Mouse (Mus musculus) hindbrain, embryonic 15.5 days (tissue): ENCODE measurements around the gene Ppp2r3c. TPM values are rescaled to one million over a fixed set of nuclear protein-coding genes. Genes with fewer than 3 reads are reported as not detected.
A peak's percentile ranks its signal among the peaks of the same experiment; 100 is the strongest.
"Not testable (repeated sequence)": the region's sequence is repeated elsewhere in the genome, so short reads cannot be mapped to it uniquely, and the experiment has no call there.

ENCODE experiments used
- ATAC-seq: fragments of 200-750 bp; cut with Nextera tagmentation; 2 replicates; pipeline ENCODE4 v1.8.0; 2017; ENCODE audit warnings: low read depth, moderate number of reproducible peaks, moderate TSS enrichment; ENCODE audit not compliant: low FRiP score
- H3K27ac ChIP-seq: fragments of 300-500 bp; sonication (generic); replicated peaks from 2 replicates; pipeline ENCODE4 v1.5.1; 2015; ENCODE audit warnings: mild to moderate bottlenecking, inconsistent platforms
- H3K27me3 ChIP-seq: fragments of 300-500 bp; sonication (generic); 2 replicates; pipeline ENCODE4 v1.6.1; 2015; ENCODE audit warnings: control low read depth, inconsistent platforms
- H3K36me3 ChIP-seq: fragments of 300-500 bp; sonication (generic); 2 replicates; pipeline ENCODE4 v1.6.1; 2015; ENCODE audit warnings: control low read depth, inconsistent platforms
- H3K4me1 ChIP-seq: fragments of 300-500 bp; sonication (generic); replicated peaks from 2 replicates; pipeline ENCODE4 v1.6.1; 2015; ENCODE audit warnings: control low read depth, inconsistent platforms
- H3K4me2 ChIP-seq: fragments of 300-500 bp; sonication (generic); 2 replicates; pipeline ENCODE4 v1.6.1; 2015; ENCODE audit warnings: moderate library complexity, mild to moderate bottlenecking, inconsistent platforms
- H3K4me3 ChIP-seq: fragments of 300-500 bp; sonication (generic); 2 replicates; pipeline ENCODE4 v1.5.1; 2015; ENCODE audit warnings: mild to moderate bottlenecking, inconsistent platforms
- H3K9ac ChIP-seq: fragments of 300-500 bp; sonication (generic); 2 replicates; pipeline ENCODE4 v1.6.1; 2015; ENCODE audit warnings: inconsistent platforms
- H3K9me3 ChIP-seq: fragments of 300-500 bp; sonication (generic); 2 replicates; pipeline ENCODE4 v1.6.1; 2016; ENCODE audit warnings: control low read depth, inconsistent platforms
- WGBS: fragments of 180-500 bp; shearing (Covaris S2); methylation state at CpG from one replicate; pipeline ENCODE4 v1.1.7; 2015; 5-methylcytosine and 5-hydroxymethylcytosine counted together
- polyA plus RNA-seq: library from polyadenylated mRNA; unstranded; fragments of >200 nt; fragmentation: Nextera tagmentation; extraction: Ambion mirVana; gene quantifications from 2 replicates; pipeline ENCODE4 v1.2.1, GENCODE M21; 2015

Gene Ppp2r3c
- polyA plus RNA-seq, 1 experiment from 2014 or later = 20.6 TPM

DNA sequence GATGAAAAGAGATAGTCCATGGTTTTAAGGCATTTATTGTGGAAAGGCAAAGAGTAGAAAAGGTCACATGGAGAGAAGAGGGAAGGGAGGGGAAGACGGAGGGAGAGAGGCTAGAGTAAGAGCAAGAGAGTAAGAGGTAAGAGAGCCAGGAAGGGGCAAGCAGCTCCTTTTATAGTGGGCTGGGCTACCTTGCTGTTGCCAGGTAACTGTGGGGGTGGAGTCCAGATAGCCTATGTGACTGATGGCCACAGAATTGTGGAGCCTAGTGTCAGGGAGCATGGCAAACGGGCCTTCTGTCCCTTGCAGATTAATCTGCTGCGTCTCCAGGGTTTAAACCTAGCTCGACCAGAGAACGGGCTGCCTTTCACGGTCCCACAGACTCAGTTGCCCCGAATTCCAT is 9.0 kb upstream of the Ppp2r3c start:
- Histone ChIP-seq H3K4me2 (no peak overlapping the region), H3K36me3 (no peaks in the 10 kb centered on the region), H3K4me1 (no peaks in the 10 kb centered on the region), H3K9ac (no peak overlapping the region), H3K27ac (no peak overlapping the region), H3K9me3 (no peaks in the 10 kb centered on the region), H3K27me3 (no peaks in the 10 kb centered on the region), H3K4me3 (no peak overlapping the region)
- 89% methylated on average over 7 of the region's 7 CpGs for WGBS
- no peak for ATAC-seq

- Histone ChIP-seq H3K36me3 (no peaks in the 10 kb centered on the region), H3K27me3 (no peaks in the 10 kb centered on the region), H3K4me3 (no peak overlapping the region), H3K4me2 (no peak overlapping the region), H3K27ac (no peak overlapping the region), H3K9ac (no peak overlapping the region), H3K4me1 (no peaks in the 10 kb centered on the region), H3K9me3 (no peaks in the 10 kb centered on the region)
- ATAC-seq = no peak
- 78% methylated on average over 8 of the region's 8 CpGs for WGBS
Measured at GRCm38 (mm10) chr12:55309501-55309900, 6.7 kb upstream of the Ppp2r3c start.

- Histone ChIP-seq H3K4me2 (no peak overlapping the region), H3K27me3 (no peaks in the 10 kb centered on the region), H3K4me3 (no peak overlapping the region), H3K9ac (no peak overlapping the region), H3K9me3 (no peaks in the 10 kb centered on the region), H3K4me1 (peaks cover 4% of the 10 kb centered on the region), H3K36me3 (no peaks in the 10 kb centered on the region), H3K27ac (no peak overlapping the region)
- WGBS = 95% methylated on average over 9 of the region's 9 CpGs
- ATAC-seq = no peak
Measured at GRCm38 (mm10) chr12:55308731-55309130, 5.9 kb upstream of the Ppp2r3c start.

GRCm38 (mm10) chr12:55307566-55307965 is 4.8 kb upstream of the Ppp2r3c start:
- no peaks in the 10 kb centered on the region for H3K36me3 ChIP-seq
- H3K9ac ChIP-seq = no peak overlapping the region
- no peaks in the 10 kb centered on the region for H3K9me3 ChIP-seq
- H3K27me3 ChIP-seq = no peaks in the 10 kb centered on the region
- no peak for ATAC-seq
- H3K4me2 ChIP-seq = no peak overlapping the region
- H3K4me1 ChIP-seq = peaks cover 8% of the 10 kb centered on the region
- WGBS = 66% methylated on average over 6 of the region's 6 CpGs
- no peak overlapping the region for H3K4me3 ChIP-seq
- no peak overlapping the region for H3K27ac ChIP-seq

- WGBS = 97% methylated on average over 4 of the region's 4 CpGs
- no peak overlapping the region for H3K4me2 ChIP-seq
- ATAC-seq = no peak
Measured at GRCm38 (mm10) chr12:55306371-55306770, 3.6 kb upstream of the Ppp2r3c start.

DNA sequence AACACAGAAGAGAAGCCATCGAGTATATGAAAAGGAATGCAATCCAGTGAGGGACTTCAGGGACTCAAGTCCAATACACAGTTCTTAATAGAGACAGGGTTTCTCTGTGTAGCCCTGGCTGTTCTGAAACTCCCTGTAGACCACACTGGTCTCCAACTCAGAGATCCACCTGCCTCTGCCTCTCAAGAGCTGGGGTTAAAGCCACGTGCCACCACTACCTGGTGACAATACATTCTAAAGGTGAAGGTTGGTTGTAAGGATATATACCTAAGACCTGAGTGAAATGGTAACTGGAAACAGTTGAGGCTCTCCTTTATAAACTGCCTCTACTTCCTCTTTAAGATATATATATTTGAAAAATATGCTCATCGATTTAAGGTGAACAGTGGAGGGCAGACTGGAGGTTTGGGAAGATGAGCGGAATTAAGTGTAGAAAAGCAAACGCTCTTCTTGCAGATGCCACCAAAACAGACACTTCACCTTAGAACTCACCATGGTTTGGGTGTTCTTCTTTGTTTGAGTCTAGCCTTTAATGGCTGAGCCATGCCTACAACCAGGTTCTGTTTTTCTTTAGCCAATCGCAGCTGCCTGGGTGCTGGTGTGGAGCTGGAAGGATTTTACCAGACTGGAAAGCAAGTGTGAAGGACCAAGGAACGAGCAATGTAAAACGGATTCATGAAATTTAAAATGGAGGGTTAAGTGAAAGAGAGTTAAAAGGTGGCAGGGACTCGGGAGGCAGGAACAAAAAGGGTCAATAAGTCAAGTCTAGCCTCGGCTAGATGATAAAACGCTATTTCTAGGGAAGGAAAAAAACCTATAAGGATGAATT is 1.1 kb downstream of the Ppp2r3c start:
- Histone ChIP-seq H3K27ac (peak overlapping the region; percentile 88), H3K4me2 (peak overlapping the region; percentile 63), H3K9me3 (no peaks in the 10 kb centered on the region), H3K9ac (peak overlapping the region; percentile 56), H3K36me3 (peaks cover 15% of the 10 kb centered on the region), H3K4me1 (peaks cover 34% of the 10 kb centered on the region), H3K4me3 (peak overlapping the region; percentile 58), H3K27me3 (no peaks in the 10 kb centered on the region)
- WGBS = 41% methylated on average over 11 of the region's 11 CpGs
- ATAC-seq = no peak

More at GRCm38 (mm10) chr12:55306371-55306770, 3.6 kb upstream of the Ppp2r3c start:
- no peaks in the 10 kb centered on the region for H3K27me3 ChIP-seq
- no peak overlapping the region for H3K9ac ChIP-seq
- H3K27ac ChIP-seq = no peak overlapping the region
- peaks cover 14% of the 10 kb centered on the region for H3K4me1 ChIP-seq
- no peaks in the 10 kb centered on the region for H3K9me3 ChIP-seq
- no peak overlapping the region for H3K4me3 ChIP-seq
- no peaks in the 10 kb centered on the region for H3K36me3 ChIP-seq

GRCm38 (mm10) chr12:55300820-55301351 is 1.9 kb downstream of the Ppp2r3c start:
- H3K4me3 ChIP-seq = peak overlapping the region; percentile 58
- WGBS = 87% methylated on average over 3 of the region's 3 CpGs
- H3K27ac ChIP-seq = no peak overlapping the region
- H3K4me2 ChIP-seq = peak overlapping the region; percentile 63
- H3K4me1 ChIP-seq = peaks cover 34% of the 10 kb centered on the region
- ATAC-seq = no peak
- H3K36me3 ChIP-seq = peaks cover 20% of the 10 kb centered on the region
- H3K9me3 ChIP-seq = no peaks in the 10 kb centered on the region
- no peaks in the 10 kb centered on the region for H3K27me3 ChIP-seq
- no peak overlapping the region for H3K9ac ChIP-seq

DNA sequence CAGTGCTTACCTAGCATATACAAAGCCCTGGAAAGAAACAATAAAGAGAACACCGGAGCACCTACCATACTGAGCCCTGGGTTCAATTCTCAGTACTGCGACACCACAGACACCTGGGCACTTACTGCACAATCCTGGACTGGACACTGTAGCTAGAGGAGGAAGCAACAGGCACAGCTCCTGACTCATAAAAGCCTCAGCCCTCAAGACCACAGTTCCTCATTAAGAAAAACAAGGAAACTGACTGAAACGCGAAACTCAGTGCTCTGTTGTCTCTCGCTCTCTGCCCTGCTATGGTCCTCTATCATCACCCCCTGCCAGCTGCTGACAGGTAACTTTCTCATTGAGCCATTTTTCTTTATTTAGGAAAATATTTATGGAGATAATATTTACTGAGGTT is 3.5 kb downstream of the Ppp2r3c start, which contains the start of gene 1110008L16Rik:
TSS of gene 1110008L16Rik (plus strand) at position 242 of the 400 bp plus-strand sequence.
- Histone ChIP-seq H3K9ac (no peak within 1 kb of the TSS), H3K36me3 (peaks cover 32% of the 10 kb centered on the region), H3K27me3 (no peaks in the 10 kb centered on the region), H3K9me3 (no peaks in the 10 kb centered on the region), H3K4me2 (no peak within 1 kb of the TSS), H3K4me3 (no peak within 1 kb of the TSS), H3K27ac (no peak within 1 kb of the TSS), H3K4me1 (peaks cover 34% of the 10 kb centered on the region)
- no peak for ATAC-seq
- 92% methylated on average over 5 of the region's 5 CpGs for WGBS

- H3K27ac ChIP-seq = no peak overlapping the region
- H3K4me2 ChIP-seq = no peak overlapping the region
- 96% methylated on average over 9 of the region's 9 CpGs for WGBS
- H3K36me3 ChIP-seq = peaks cover 42% of the 10 kb centered on the region
- ATAC-seq = no peak
- H3K27me3 ChIP-seq = no peaks in the 10 kb centered on the region
- H3K4me1 ChIP-seq = peaks cover 25% of the 10 kb centered on the region
- H3K9me3 ChIP-seq = no peaks in the 10 kb centered on the region
- no peak overlapping the region for H3K4me3 ChIP-seq
- H3K9ac ChIP-seq = no peak overlapping the region
Measured at GRCm38 (mm10) chr12:55298112-55298511, 4.7 kb downstream of the Ppp2r3c start.

DNA sequence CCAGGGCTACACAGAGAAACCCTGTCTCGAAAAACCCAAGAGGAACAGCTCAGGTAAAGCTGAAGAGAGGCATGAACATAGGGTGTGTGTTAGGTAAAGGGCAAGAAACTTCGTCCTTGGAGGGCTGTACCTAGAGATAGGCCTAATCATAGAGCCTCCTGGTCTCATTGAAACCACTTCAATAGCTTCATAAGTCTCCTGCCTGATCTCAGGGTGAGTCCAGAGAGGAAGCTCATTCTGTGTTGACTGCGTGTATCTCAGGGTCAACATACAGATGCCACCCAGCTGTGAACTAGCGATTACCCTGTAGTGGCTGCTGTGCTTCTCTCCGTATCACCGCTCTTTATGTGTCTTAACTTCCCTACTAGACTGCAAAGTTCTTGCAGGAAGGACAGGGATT is 25.2 kb downstream of the Ppp2r3c start:
- H3K4me2 ChIP-seq = not testable (repeated sequence)
- WGBS = 91% methylated on average over 3 of the region's 6 CpGs

DNA sequence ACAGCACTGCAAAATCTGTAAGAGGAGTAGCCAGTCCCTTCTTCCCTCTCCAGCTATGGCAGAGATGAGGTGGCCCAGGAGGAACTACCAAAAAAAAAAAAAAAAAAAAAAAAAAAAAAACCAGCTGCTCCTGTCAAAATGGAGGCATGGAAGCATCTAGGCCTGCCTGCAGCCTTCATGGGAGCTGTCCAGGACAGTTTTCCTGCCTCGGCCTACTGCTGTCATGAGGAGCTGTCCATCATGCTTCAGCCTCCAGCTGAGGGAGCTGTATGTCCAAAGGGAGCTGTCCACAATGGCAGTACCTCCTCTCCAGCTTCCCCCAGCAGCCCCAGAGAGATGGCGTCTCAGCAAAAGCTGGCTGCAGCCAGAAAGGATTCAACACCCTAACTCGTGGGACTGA is 30.6 kb downstream of the Ppp2r3c start:
- no peaks in the 10 kb centered on the region for H3K9me3 ChIP-seq
- no peaks in the 10 kb centered on the region for H3K27me3 ChIP-seq
- no peak overlapping the region for H3K9ac ChIP-seq
- ATAC-seq = no peak
- WGBS = 70% methylated on average over 3 of the region's 3 CpGs
- no peaks in the 10 kb centered on the region for H3K4me1 ChIP-seq
- no peaks in the 10 kb centered on the region for H3K36me3 ChIP-seq
- no peak overlapping the region for H3K4me3 ChIP-seq
- H3K27ac ChIP-seq = no peak overlapping the region
- no peak overlapping the region for H3K4me2 ChIP-seq

More for the DNA sequence above, 25.2 kb downstream of the Ppp2r3c start:
- H3K9me3 ChIP-seq, H3K9ac ChIP-seq, ATAC-seq, H3K27ac ChIP-seq, H3K27me3 ChIP-seq, H3K4me3 ChIP-seq, H3K36me3 ChIP-seq, H3K4me1 ChIP-seq: not testable (repeated sequence)

- no CpG with 5 or more reads among the region's 5 CpGs for WGBS
- not testable (repeated sequence) for ATAC-seq
Measured at GRCm38 (mm10) chr12:55263385-55263784, 39.4 kb downstream of the Ppp2r3c start.

More at GRCm38 (mm10) chr12:55263385-55263784, 39.4 kb downstream of the Ppp2r3c start:
- H3K36me3 ChIP-seq, H3K4me3 ChIP-seq, H3K27me3 ChIP-seq, H3K9me3 ChIP-seq, H3K27ac ChIP-seq, H3K9ac ChIP-seq, H3K4me1 ChIP-seq, H3K4me2 ChIP-seq: not testable (repeated sequence)
